Mouse (Mus musculus): ENCODE data around the gene Hes6. TPM values are rescaled to one million over a fixed set of nuclear protein-coding genes. Genes with fewer than 3 reads are reported as not detected.

The Hes6 gene
- total RNA-seq, 4 experiments from 2014 or later = 17.5 to 22.3 (median 21.8) TPM

GRCm38 (mm10) chr1:91405406-91406169 is 8.2 kb downstream of the Hes6 start:
- no peak for DNase-seq (ENCODE audit: low spot score in 2 of 2)

DNA sequence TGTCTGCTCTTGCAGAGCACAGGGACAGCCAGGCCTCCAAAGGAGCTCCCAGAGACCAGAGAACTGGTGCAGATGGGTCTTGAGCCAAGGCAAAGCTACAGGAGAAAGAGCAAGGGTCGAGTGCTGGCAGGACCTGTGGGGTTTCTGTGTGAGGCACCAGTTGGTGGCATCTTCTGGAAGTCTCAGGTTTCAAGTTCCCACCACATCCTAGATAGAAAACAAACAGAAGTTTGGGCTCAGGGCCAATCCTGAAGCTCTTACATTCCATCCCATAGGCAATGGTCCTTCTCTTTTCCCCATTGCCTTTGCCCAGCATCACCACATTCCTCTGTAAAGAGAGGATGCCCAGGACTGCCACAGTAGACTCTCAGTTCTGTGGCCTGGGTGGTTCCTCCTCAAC is 8.9 kb downstream of the Hes6 start:
- no peak for DNase-seq (ENCODE audit: low spot score in 2 of 2)

GRCm38 (mm10) chr1:91398260-91399062 is 15.4 kb downstream of the Hes6 start, which contains the start of gene Ilkap:
Gene Ilkap (minus strand): TSS chr1:91398815.
- peak; percentile 66 to 68 for DNase-seq (ENCODE audit: low spot score in 2 of 2)

- no peak for DNase-seq (ENCODE audit: low spot score in 2 of 2)
These were observed 15.9 kb downstream of the Hes6 start for GRCm38 (mm10) chr1:91397927-91398259.

DNA sequence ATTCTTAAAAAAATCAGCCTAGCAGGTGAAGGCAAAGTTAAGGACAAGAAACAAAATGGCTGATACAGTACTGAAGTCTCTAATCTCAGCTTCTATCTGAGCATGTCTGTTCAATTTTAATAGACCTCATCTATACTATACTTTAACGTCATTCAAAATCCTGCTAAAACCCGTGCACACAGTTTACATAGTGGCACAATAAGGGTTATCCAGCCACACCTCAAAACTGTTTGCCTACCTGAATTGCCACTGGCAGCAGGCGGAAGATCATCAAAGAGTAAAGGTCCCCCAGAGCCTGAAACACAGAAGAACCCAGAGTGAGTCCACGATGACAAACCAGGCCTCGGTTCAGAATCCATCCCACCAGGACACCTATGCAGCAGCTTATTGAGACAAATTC is 23.5 kb downstream of the Hes6 start:
- DNase-seq (ENCODE audit: low spot score in 2 of 2) = no peak

- DNase-seq (ENCODE audit: low spot score in 2 of 2) = no peak
These were observed 32.8 kb downstream of the Hes6 start for GRCm38 (mm10) chr1:91381091-91381471.

DNA sequence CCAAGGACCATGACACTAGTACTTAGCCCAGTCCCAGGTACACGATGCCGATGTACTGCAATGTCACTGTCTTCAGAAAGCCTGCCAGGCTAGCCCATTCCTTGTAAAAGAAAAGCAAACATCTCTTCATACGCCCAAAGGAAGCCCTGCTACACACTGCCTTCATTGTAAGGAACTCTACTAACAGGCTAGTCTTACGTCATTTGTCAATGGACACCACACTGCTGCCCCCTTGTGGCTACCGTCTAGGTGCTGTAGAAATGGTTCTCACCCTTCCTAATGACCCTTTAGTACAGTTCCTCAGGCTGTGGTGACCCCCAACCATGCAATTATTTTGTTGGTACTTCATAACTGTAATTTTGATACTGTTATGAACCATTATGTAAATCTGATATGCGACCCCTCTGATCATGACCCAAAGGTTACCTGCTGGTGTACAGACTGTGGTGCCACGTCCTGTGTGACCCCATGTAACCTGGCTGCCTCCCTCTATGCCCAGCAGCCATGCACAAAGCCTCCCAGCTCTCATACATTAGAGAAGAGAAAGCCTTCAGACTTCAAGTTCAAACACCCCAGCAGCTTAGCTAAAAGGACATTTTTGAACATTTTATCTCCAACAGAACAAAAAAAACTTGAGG is 33.3 kb downstream of the Hes6 start:
- DNase-seq (ENCODE audit: low spot score in 2 of 2) = peak; percentile 45 to 58

DNA sequence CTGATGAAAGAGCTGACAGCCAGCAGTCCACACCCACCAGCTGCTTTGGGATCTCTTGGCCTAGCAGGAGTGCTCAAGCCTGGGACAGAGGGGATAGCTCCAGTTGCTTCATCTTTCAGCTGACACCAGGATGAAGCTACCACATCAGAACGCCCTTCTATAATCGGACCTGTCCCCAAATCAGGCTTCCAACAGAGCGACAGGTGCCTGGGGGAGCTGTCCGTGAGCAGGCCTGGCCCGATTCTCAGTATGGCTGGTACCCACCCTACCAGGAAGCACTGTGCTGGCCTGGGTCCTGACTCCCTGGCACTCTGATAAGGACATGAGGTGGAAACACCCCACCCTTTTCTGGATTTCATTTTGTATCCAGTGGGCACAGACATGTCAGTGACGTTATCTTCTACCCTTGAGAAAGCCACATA is 40.4 kb downstream of the Hes6 start:
- no peak for DNase-seq (ENCODE audit: low spot score in 2 of 2)

- no peak for DNase-seq (ENCODE audit: low spot score in 2 of 2)
These were observed 43.8 kb downstream of the Hes6 start for GRCm38 (mm10) chr1:91370055-91370454.

DNA sequence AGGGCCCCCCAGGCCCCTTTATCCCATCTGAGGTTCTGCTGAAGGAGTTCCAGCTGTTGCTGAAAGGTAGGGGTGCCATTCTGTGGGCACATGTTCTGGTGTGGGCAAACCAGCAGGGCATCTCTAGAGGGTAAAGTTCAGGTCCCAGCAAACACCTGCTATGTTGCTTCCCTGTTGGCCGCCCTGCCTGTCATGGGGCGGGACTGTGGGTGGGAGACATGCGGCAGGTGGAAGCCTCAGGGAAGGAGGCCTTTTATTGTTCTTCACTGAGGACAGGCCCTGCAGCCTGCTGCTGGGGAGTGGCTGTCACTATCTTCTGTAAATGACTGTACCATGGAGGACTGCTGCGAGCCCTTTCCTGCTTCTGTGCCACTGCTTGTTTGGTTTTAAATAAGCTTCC is 44.4 kb downstream of the Hes6 start:
- DNase-seq (ENCODE audit: low spot score in 2 of 2) = no peak

DNA sequence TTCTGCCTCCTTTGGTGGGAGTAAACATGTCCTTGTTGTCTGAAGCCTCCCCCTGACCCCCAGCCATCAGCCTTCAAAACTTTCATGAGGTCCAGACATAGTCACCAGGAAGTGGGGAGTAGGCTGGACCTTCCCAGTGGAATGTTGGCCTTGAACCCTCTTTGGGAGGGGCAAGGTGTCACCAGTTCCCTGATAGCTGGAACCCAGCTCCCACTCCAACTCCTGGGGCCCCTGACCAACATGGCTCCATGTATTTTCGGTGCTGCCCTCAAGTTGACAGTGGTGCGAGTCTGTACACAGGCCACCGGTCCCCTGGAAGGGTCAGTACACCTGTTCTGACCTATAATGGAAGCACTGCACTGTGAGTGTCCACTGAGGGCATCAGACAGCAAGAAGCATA is 46.5 kb downstream of the Hes6 start:
- no peak for DNase-seq (ENCODE audit: low spot score in 2 of 2)

- DNase-seq (ENCODE audit: low spot score in 2 of 2) = no peak
These were observed 47.4 kb downstream of the Hes6 start, which contains the start of gene Erfe for GRCm38 (mm10) chr1:91366215-91367108. Gene Erfe (plus strand): TSS chr1:91366430.

DNA sequence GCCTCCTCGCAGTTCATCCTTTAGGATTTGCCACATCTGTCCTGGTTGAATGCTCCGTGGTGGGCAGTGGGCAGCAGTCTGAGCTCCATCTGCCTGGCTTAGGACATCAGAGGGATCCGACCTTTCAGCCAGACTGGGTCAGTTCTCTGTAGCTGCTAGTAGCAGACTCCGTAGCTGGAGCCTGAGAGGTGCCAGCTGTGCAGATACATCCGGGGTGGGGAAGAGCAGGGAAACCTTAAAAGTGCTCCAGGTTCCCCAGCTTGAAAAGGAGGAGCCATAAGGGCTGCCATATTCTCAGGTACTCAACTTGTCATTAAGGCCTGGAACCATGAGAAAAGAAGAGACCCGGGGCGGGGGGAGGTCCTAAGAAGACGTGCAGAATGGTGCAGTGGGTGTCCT is 48.0 kb downstream of the Hes6 start:
- no peak for DNase-seq (ENCODE audit: low spot score in 2 of 2)

DNA sequence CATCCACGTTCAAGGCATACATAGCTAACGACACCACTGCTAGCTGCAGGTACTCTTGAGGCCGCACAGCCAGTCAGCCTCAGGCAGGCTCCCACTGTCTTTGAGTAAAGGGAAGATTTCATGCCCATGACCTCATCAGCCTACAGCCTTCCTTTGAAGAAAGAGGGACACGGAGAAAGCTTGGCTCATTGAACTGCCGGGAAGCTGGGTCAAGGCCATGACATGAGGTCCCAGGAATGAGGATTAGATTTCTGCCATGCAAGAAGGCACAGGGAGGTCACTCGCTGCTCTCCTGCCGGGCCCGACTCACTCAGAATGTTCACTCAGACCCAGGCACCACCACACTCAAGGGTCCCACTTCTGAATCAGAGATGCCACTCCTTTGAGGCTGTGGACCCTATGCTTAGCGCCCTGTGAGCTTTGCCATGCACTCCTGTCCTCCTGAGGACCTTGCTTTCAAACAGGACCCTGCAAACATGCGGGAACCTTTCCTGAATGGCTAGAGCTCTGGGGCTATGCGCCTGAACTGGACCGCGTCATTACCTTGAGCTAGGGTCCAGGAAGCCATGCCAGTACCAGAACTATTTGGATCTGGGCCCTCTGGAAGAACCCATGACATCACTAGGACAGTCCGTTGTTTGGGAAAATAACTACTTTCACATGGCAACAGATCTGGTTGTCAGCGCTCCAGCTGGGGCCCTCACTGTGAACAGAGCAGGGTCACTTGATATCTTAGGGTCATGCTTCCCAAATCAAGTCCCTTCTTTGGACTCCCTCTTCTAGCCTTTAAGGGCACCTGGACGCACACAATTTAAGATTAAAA is 48.8 kb downstream of the Hes6 start:
- no peak for DNase-seq (ENCODE audit: low spot score in 2 of 2)

DNA sequence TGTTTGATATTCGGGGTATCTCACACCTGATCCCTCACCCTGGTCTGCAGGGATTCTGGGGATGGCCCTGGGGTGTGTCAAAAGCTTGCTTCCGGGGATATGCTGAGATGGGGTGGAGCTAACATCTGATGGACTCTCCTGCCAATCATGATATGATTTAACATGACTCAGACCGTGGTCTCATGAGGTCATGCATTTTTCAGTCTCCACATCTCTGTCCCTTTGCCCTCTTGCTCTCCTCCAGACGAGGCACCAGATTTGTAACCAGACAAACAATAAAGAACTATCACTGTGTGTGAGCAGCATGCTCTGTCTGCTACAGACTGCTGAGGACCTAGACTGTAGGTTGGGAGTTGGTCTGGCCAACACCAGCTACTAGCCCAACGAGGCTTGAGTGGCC is 51.7 kb downstream of the Hes6 start:
- DNase-seq (ENCODE audit: low spot score in 2 of 2) = no peak

Other genes starting within 250 kb of the Hes6 start
- 10 to 100 TPM; 50.9 to 58.7 (median 52.5) TPM for gene Ramp1, start 234.2 kb downstream of the Hes6 start, total RNA-seq (2022)
- gene Ube2f, start 163.7 kb downstream of the Hes6 start, total RNA-seq (2022) = 10 to 100 TPM; 48.2 to 54.9 (median 51.6) TPM
- 10 to 100 TPM; 19.5 to 24.4 (median 21.5) TPM for gene Scly, start 115.7 kb downstream of the Hes6 start, total RNA-seq (2022)
- under 1 TPM; 0.37 to 0.72 (median 0.39) TPM for gene Espnl, start 92.0 kb downstream of the Hes6 start, total RNA-seq (2022)
- under 1 TPM in 3 of 4 experiments, not detected in 1; 0.11 to 0.33 (median 0.21) TPM for gene Klhl30, start 63.0 kb downstream of the Hes6 start, total RNA-seq (2022)
- gene Erfe, start 47.6 kb downstream of the Hes6 start, total RNA-seq (2022) = under 1 TPM; 0.21 to 0.78 (median 0.53) TPM
- 10 to 100 TPM; 48.1 to 54.9 (median 52.2) TPM for gene Ilkap, start 15.2 kb downstream of the Hes6 start, total RNA-seq (2022)
- 10 to 100 TPM; 18.4 to 36.8 (median 25.1) TPM for gene Per2, start 45.3 kb upstream of the Hes6 start, total RNA-seq (2022)
- gene Traf3ip1, start 80.6 kb upstream of the Hes6 start, total RNA-seq (2022) = 10 to 100 TPM; 12.5 to 15.3 (median 13.9) TPM
- gene Asb1, start 126.5 kb upstream of the Hes6 start, total RNA-seq (2022) = 10 to 100 TPM; 35.5 to 40.9 (median 39.1) TPM